Mouse (Mus musculus): ENCODE measurements around the gene Mtrr. TPM values are rescaled to one million over a fixed set of nuclear protein-coding genes. Genes with fewer than 3 reads are reported as not detected.

Mtrr gene
- polyA plus RNA-seq (2021; fragmentation: Nextera tagmentation), result 6.5 and 8.0 TPM in 2 replicates
- long read RNA-seq, experiment 1, transcript Mtrr-201 (15 exons, 3,692 nt), result major isoform, 43 of 86 reads
- long read RNA-seq, experiment 1, transcript Mtrr-208 (14 exons, 2,728 nt), result minor isoform, 6 of 86 reads
- long read RNA-seq, experiment 1, partial matches to known transcripts, result 9 of 86 reads
- long read RNA-seq, experiment 1, other reads (novel, unspliced or antisense), result 24 of 86 reads
- long read RNA-seq, experiment 2, partial matches to known transcripts, result 2 of 9 reads
- long read RNA-seq, experiment 2, other reads (novel, unspliced or antisense), result 3 of 9 reads

GRCm38 (mm10) chr13:68581747-68582516 is at the start of gene Mtrr, which contains the start of gene Fastkd3:
Mtrr (minus strand) TSS chr13:68582149.
Fastkd3 (plus strand) TSS chr13:68582234.

GRCm38 (mm10) chr13:68597199-68597598 is 15.2 kb upstream of the Mtrr start, which contains the start of gene 1700001L19Rik:
1700001L19Rik (plus strand) TSS chr13:68597421.

Other genes starting within 250 kb of the Mtrr start
- gene Fastkd3, start 85 bp upstream of the Mtrr start, polyA plus RNA-seq (2021; fragmentation: Nextera tagmentation), result 18.1 and 18.4 TPM in 2 replicates
- 23.4 and 26.4 TPM in 2 replicates for gene 1700001L19Rik, start 15.3 kb upstream of the Mtrr start, polyA plus RNA-seq (2021; fragmentation: Nextera tagmentation)

Measured in left cerebral cortex, adult 6 months (tissue).